Mouse (Mus musculus) thymus, adult 2 months (tissue): Measurements from ENCODE around the gene Tmem131l.

ENCODE experiments used
- CTCF ChIP-seq: fragments of 200-500 bp; IDR thresholded peaks from 2 replicates; pipeline ENCODE4 v1.5.1; 2012; ENCODE audit warnings: mild to moderate bottlenecking, control low read depth, low read length, moderate library complexity, borderline replicate concordance; ENCODE audit not compliant: control insufficient read depth, poor library complexity, insufficient read depth; ENCODE audit errors: extremely low read depth
- POLR2A ChIP-seq: fragments of 200-500 bp; IDR thresholded peaks from 2 replicates; pipeline ENCODE4 v1.6.1; 2012; ENCODE audit warnings: mild to moderate bottlenecking, low read length, control low read depth, moderate library complexity; ENCODE audit not compliant: control insufficient read depth, poor library complexity, insufficient read depth; ENCODE audit errors: extremely low read depth

DNA sequence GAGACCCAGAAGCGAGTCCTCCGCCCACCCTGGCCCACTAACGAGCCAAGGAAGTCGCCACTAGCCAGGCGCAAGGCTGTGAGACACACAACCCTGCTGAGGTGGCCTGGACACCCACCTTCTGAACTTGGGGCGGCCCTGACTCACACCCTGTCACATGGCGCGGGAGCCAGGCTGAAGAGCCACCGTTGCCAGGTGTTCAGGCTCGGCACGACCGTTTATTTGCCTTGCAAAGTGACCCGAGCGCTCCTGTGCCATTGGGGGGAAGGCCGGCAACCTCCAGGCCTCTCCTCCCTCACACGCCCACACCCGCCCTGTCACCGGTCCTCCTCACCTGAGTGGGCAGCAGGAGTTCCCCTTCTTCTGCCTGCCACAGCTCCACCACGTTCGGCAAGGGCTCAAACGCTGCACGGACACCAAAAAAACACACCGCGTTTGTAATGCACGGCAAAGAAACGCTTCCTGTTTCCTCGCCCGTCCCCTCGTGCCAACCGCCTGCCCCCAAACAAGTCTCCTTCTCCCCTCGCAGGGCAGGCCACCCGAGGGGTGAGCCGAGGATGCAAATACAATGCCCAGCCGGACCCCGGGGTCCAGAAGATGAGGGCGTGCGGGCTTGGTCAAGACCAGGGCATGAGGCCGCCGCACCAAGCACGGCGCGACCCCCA, 862 bp downstream of the Tmem131l start:
- TF ChIP-seq CTCF (no peak), POLR2A (0 out of 2 replicates have a peak, but pooled peaks have one; percentile 31)
